Mouse (Mus musculus) small intestine, adult 10 weeks (tissue): ENCODE results near the gene Togaram2. TPM values are rescaled to one million over a fixed set of nuclear protein-coding genes. Genes with fewer than 3 reads are reported as not detected.

Source experiments
- polyA plus RNA-seq: library from polyadenylated mRNA; stranded (reverse); fragments of 350-450 nt; fragmentation: Illumina TruSeq; extraction: RNeasy Lipid Tissue Mini Kit (QIAGEN cat#74804); gene quantifications from one replicate; pipeline ENCODE4 v1.2.3, GENCODE M21; 2014; ENCODE audit warnings: low replicate concordance

Gene Togaram2
- polyA plus RNA-seq, result not detected

DNA sequence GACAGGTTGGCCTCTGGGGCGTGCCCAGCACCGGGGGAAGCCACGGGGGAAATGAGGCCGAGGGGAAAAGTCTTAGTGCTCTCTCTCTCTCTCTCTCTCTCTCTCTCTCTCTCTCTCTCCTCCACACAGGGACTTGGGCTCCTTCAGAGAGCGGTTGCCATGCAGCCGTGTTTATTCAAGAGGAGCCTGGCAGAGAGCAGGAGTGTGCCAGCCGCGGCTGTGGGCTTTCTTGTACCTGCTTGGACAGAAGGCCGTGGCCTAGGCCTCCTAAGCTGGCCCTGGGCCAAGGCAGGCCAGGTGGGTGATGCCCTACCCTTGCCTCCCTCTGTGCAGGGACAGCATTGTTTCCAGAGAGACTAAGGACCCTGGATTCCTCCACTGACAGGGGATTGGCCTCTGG, at the start of gene Togaram2:
Togaram2 (plus strand) TSS at position 170 of the 400 bp plus-strand sequence.

GRCm38 (mm10) chr17:71752831-71753230, 79.8 kb downstream of the Togaram2 start, which contains the start of gene Pcare:
Gene Pcare (minus strand): TSS chr17:71752894.

GRCm38 (mm10) chr17:71768173-71768572, 95.1 kb downstream of the Togaram2 start, which contains the start of gene Clip4:
Gene Clip4 (plus strand): TSS chr17:71768473.

Other genes starting within 250 kb of the Togaram2 start
- gene Gm4707, start 213.3 kb upstream of the Togaram2 start, polyA plus RNA-seq, result not detected
- 68.5 TPM for gene Smchd1, start 197.9 kb upstream of the Togaram2 start, polyA plus RNA-seq
- 16.3 TPM for gene Ndc80, start 146.4 kb upstream of the Togaram2 start, polyA plus RNA-seq
- 0.52 TPM for gene Spdya, start 121.2 kb upstream of the Togaram2 start, polyA plus RNA-seq
- 84.6 TPM for gene Wdr43, start 57.4 kb upstream of the Togaram2 start, polyA plus RNA-seq
- not detected for gene Pcare, start 79.6 kb downstream of the Togaram2 start, polyA plus RNA-seq
- 3.1 TPM for gene Clip4, start 95.2 kb downstream of the Togaram2 start, polyA plus RNA-seq